7 mouse cellular contexts compared by ENCODE assay signal in the genomic region with DNA sequence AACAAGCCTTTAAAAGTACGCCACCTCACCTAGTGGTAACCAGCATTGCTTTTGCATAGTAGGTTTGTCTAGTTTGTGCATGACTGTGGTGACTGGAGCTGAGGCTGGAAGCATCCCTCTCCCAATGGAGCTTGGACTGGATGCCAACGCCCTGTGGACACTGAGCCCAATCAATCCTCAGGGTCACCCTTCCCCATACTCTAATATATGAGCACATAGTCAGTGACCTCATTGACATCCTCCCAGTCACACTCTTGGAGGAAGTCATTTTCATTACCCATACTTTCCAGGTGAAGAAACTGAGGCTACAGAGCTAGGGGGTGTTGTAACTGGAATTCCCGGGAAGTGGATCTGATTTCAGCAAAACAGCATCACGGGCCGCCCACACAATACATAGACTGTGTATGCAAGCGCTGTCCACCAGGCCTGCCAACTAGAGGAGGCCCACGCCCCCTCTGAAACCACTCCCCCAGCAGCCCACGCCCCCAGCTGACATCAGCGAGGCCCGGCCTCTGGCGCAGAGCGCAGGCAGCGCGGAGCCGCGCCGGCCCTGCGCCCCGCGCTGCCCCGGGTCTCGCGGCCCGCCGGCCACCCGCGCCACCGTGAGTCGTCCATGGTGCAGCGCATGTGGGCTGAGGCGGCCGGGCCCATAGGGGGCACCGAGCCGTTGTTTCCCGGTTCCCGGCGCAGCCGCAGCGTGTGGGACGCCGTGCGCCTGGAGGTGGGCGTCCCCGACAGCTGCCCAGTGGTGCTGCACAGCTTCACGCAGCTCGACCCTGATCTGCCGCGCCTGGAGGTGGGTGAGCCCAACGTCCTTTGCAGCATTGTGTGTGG. TPM values are rescaled to one million over a fixed set of nuclear protein-coding genes. Genes with fewer than 3 reads are reported as not detected.
DNase-seq lines count a peak whose midpoint lies in the region; ATAC-seq lines count a peak whose summit lies in the region.

No protein-coding gene starts in this region.

- H3K27ac ChIP-seq in embryonic facial prominence, embryonic 10.5 days (replicated peaks), result peak overlapping the region; percentile 89
- H3K27ac ChIP-seq in limb, embryonic 12.5 days, result peak overlapping the region; percentile 92
- peak overlapping the region; percentile 82 for H3K27ac ChIP-seq in midbrain, embryonic 14.5 days (replicated peaks; ENCODE audit: low read depth, low read length)

- H3K4me3 ChIP-seq in embryonic facial prominence, embryonic 10.5 days, result peak overlapping the region; percentile 72
- H3K4me3 ChIP-seq in limb, embryonic 12.5 days (replicated peaks), result peak overlapping the region; percentile 68
- H3K4me3 ChIP-seq in midbrain, embryonic 14.5 days (replicated peaks; ENCODE audit: low read depth, low read length), result peak overlapping the region; percentile 48

- peaks cover 97% of the 10 kb centered on the region for H3K4me1 ChIP-seq in embryonic facial prominence, embryonic 10.5 days
- H3K4me1 ChIP-seq in limb, embryonic 12.5 days (replicated peaks), result peaks cover 85% of the 10 kb centered on the region
- H3K4me1 ChIP-seq in midbrain, embryonic 14.5 days (ENCODE audit: control insufficient read depth, insufficient read depth, low read length), result peaks cover 86% of the 10 kb centered on the region

- 0 out of 2 replicates have a peak, but pooled peaks cover 1% of the 10 kb centered on the region for H3K36me3 ChIP-seq in embryonic facial prominence, embryonic 10.5 days (replicated peaks)
- H3K36me3 ChIP-seq in limb, embryonic 12.5 days, result no peaks in the 10 kb centered on the region; the same call in 1 of the 2 replicates
- H3K36me3 ChIP-seq in midbrain, embryonic 14.5 days (ENCODE audit: control insufficient read depth, insufficient read depth, low read length), result no peaks in the 10 kb centered on the region

- H3K9me3 ChIP-seq in embryonic facial prominence, embryonic 10.5 days, result no peaks in the 10 kb centered on the region
- no peaks in the 10 kb centered on the region for H3K9me3 ChIP-seq in limb, embryonic 12.5 days
- H3K9me3 ChIP-seq in midbrain, embryonic 14.5 days (ENCODE audit: control insufficient read depth, low read length), result no peaks in the 10 kb centered on the region

- peak; percentile 90 for ATAC-seq in limb, embryonic 12.5 days (ENCODE audit: insufficient number of reproducible peaks, insufficient read depth, low FRiP score, low TSS enrichment, low read depth)
- peak; percentile 86 for ATAC-seq in midbrain, embryonic 14.5 days (ENCODE audit: low FRiP score, low TSS enrichment)

- DNase-seq in adrenal gland, postnatal 14 days, result peak; percentile 95
- peak; percentile 92 for DNase-seq in embryonic facial prominence, embryonic 10.5 days (ENCODE audit: low spot score)
- peak; percentile 99 for DNase-seq in heart, adult 11 months
- peak; percentile 89 for DNase-seq in kidney, adult 18-20 months
- DNase-seq in midbrain, embryonic 14.5 days, result peak; percentile 91
- peak; percentile 57 to 71 for DNase-seq in spleen, postnatal 14 days (ENCODE audit: low spot score in 2 of 2)

- H3K4me2 ChIP-seq in limb, embryonic 12.5 days, result peak overlapping the region; percentile 87
- peak overlapping the region; percentile 74 for H3K4me2 ChIP-seq in midbrain, embryonic 14.5 days (ENCODE audit: low read length)

- no peaks in the 10 kb centered on the region for H3K27me3 ChIP-seq in embryonic facial prominence, embryonic 10.5 days (replicated peaks; ENCODE audit: low read depth, poor library complexity, severe bottlenecking)
- H3K27me3 ChIP-seq in limb, embryonic 12.5 days, result no peaks in the 10 kb centered on the region
- no peaks in the 10 kb centered on the region for H3K27me3 ChIP-seq in midbrain, embryonic 14.5 days (ENCODE audit: control insufficient read depth, insufficient read depth, low read length)

- 3% methylated on average over 49 of the region's 49 CpGs for WGBS in embryonic facial prominence, embryonic 10.5 days
- WGBS in limb, embryonic 12.5 days, result 2% methylated on average over 49 of the region's 49 CpGs
- 3% methylated on average over 49 of the region's 49 CpGs for whole genome bisulfite sequencing in midbrain, embryonic 14.5 days

- peak overlapping the region; percentile 77 for H3K9ac ChIP-seq in limb, embryonic 12.5 days (replicated peaks)
- peak overlapping the region; percentile 69 for H3K9ac ChIP-seq in midbrain, embryonic 14.5 days (replicated peaks; ENCODE audit: low read length)

RNA-seq across cellular contexts. Expression of gene Ralgds, which starts 20.2 kb away (rescaled TPM):
- total RNA-seq in adrenal gland, postnatal 14 days (2021), result 27.0 and 35.9 TPM in 2 replicates
- polyA plus RNA-seq in embryonic facial prominence, embryonic 10.5 days (2016; fragmentation: Nextera tagmentation; extraction: Ambion mirVana), result 36.7 and 44.2 TPM in 2 replicates
- polyA plus RNA-seq in limb, embryonic 12.5 days (2016; fragmentation: Nextera tagmentation; extraction: Ambion mirVana), result 42.7 and 54.7 TPM in 2 replicates
- polyA plus RNA-seq in midbrain, embryonic 14.5 days (2014; fragmentation: Nextera tagmentation; extraction: Ambion mirVana), result 97.9 and 101 TPM in 2 replicates

RNA-seq across cellular contexts. Expression of gene Gm10134, which starts 27.3 kb away (rescaled TPM):
- total RNA-seq in adrenal gland, postnatal 14 days (2021), result 1.1 and 3.2 TPM in 2 replicates
- polyA plus RNA-seq in embryonic facial prominence, embryonic 10.5 days (2016; fragmentation: Nextera tagmentation; extraction: Ambion mirVana), result not detected in 2 replicates
- 0.69 and 0.89 TPM in 2 replicates for polyA plus RNA-seq in limb, embryonic 12.5 days (2016; fragmentation: Nextera tagmentation; extraction: Ambion mirVana)
- 1.8 TPM in 1 of 2 replicates, not detected in the other for polyA plus RNA-seq in midbrain, embryonic 14.5 days (2014; fragmentation: Nextera tagmentation; extraction: Ambion mirVana)

RNA-seq across cellular contexts. Expression of gene Cel, which starts 30.0 kb away (rescaled TPM):
- total RNA-seq in adrenal gland, postnatal 14 days (2021), result 0.15 TPM in 1 of 2 replicates, not detected in the other
- polyA plus RNA-seq in embryonic facial prominence, embryonic 10.5 days (2016; fragmentation: Nextera tagmentation; extraction: Ambion mirVana), result not detected in 2 replicates
- polyA plus RNA-seq in limb, embryonic 12.5 days (2016; fragmentation: Nextera tagmentation; extraction: Ambion mirVana), result not detected in 2 replicates
- not detected in 2 replicates for polyA plus RNA-seq in midbrain, embryonic 14.5 days (2014; fragmentation: Nextera tagmentation; extraction: Ambion mirVana)

RNA-seq across cellular contexts. Expression of gene Gbgt1, which starts 36.5 kb away (rescaled TPM):
- total RNA-seq in adrenal gland, postnatal 14 days (2021), result 3.3 and 5.1 TPM in 2 replicates
- 0.22 TPM in 1 of 2 replicates, not detected in the other for polyA plus RNA-seq in embryonic facial prominence, embryonic 10.5 days (2016; fragmentation: Nextera tagmentation; extraction: Ambion mirVana)
- polyA plus RNA-seq in limb, embryonic 12.5 days (2016; fragmentation: Nextera tagmentation; extraction: Ambion mirVana), result 0.25 TPM in 1 of 2 replicates, not detected in the other
- polyA plus RNA-seq in midbrain, embryonic 14.5 days (2014; fragmentation: Nextera tagmentation; extraction: Ambion mirVana), result 1.3 TPM in 1 of 2 replicates, not detected in the other

RNA-seq across cellular contexts. Expression of gene Gtf3c5, which starts 50.4 kb away (rescaled TPM):
- 18.7 and 18.9 TPM in 2 replicates for total RNA-seq in adrenal gland, postnatal 14 days (2021)
- polyA plus RNA-seq in embryonic facial prominence, embryonic 10.5 days (2016; fragmentation: Nextera tagmentation; extraction: Ambion mirVana), result 57.9 and 61.4 TPM in 2 replicates
- polyA plus RNA-seq in limb, embryonic 12.5 days (2016; fragmentation: Nextera tagmentation; extraction: Ambion mirVana), result 56.7 and 59.1 TPM in 2 replicates
- polyA plus RNA-seq in midbrain, embryonic 14.5 days (2014; fragmentation: Nextera tagmentation; extraction: Ambion mirVana), result 30.5 and 31.0 TPM in 2 replicates

Comparison
In these comparisons a context has a peak if more than half of its experiments do, and no peak if none do; other contexts are left out.
1. Peak in every context shown above with its lines: DNase-seq, ATAC-seq, H3K4me3 ChIP-seq and H3K27ac ChIP-seq.